Mouse (Mus musculus) erythroblast, embryonic 14.5 days (primary cell): ENCODE data around the gene Tbx2. TPM values are rescaled to one million over a fixed set of nuclear protein-coding genes. Genes with fewer than 3 reads are reported as not detected.
A peak's percentile ranks its signal among the peaks of the same experiment; 100 is the strongest.

Source experiments
- H3K27me3 ChIP-seq: 2 replicates; pipeline ENCODE4 v1.6.1; 2012; ENCODE audit warnings: inconsistent platforms; ENCODE audit not compliant: control insufficient read depth
- H3K36me3 ChIP-seq: 2 replicates; pipeline ENCODE4 v1.6.1; 2012; ENCODE audit warnings: mild to moderate bottlenecking, inconsistent platforms; ENCODE audit not compliant: control insufficient read depth
- H3K4me1 ChIP-seq: 2 replicates; pipeline ENCODE4 v1.6.1; 2012; ENCODE audit warnings: inconsistent platforms; ENCODE audit not compliant: control insufficient read depth
- H3K4me3 ChIP-seq: replicated peaks from 2 replicates; pipeline ENCODE3; 2012; ENCODE audit warnings: moderate library complexity, mild to moderate bottlenecking, inconsistent platforms
- H3K9me3 ChIP-seq: 2 replicates; pipeline ENCODE4 v1.6.1; 2012; ENCODE audit warnings: low read length, inconsistent platforms, mixed read lengths; ENCODE audit not compliant: control insufficient read depth
- GATA1 ChIP-seq: IDR thresholded peaks from 2 replicates; pipeline ENCODE4 v1.6.1; 2012; ENCODE audit warnings: low read length, inconsistent platforms, mixed read lengths
- TAL1 ChIP-seq: IDR thresholded peaks from 3 replicates; pipeline ENCODE4 v1.6.1; 2012; ENCODE audit warnings: low read length, inconsistent platforms, mixed read lengths
- polyA plus RNA-seq: library from polyadenylated mRNA; stranded (reverse); fragments of >175 nt; gene quantifications from 2 replicates; pipeline ENCODE4 v1.2.3, GENCODE M21; 2012

Tbx2 gene
- polyA plus RNA-seq, 1 experiment = 0.12 TPM

DNA sequence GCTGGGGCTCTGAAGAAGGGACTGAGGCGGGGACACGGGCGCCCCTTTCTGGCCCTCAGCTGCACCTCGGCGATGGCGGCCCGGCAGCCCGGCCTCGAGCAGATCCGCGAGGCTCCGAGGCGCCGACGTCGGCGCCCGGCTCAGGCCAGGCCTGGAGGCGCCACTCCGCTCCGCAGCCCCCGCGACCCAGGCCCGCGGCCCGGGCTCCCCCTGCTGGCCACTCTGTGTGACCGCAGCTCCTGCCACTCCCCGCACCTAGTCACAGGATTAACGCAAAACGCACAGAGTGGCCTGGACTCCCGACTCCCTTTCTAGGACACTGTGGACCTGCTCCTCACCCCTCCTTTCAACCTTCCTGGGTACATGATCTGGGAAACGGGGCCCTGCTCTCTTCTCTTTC, 9.6 kb downstream of the Tbx2 start:
- peaks cover 40% of the 10 kb centered on the region for H3K9me3 ChIP-seq
- H3K4me1 ChIP-seq = peaks cover 28% of the 10 kb centered on the region
- H3K36me3 ChIP-seq = no peaks in the 10 kb centered on the region
- no peak overlapping the region for H3K4me3 ChIP-seq
- TF ChIP-seq TAL1 (no peak), GATA1 (no peak)
- H3K27me3 ChIP-seq = peaks cover 100% of the 10 kb centered on the region

DNA sequence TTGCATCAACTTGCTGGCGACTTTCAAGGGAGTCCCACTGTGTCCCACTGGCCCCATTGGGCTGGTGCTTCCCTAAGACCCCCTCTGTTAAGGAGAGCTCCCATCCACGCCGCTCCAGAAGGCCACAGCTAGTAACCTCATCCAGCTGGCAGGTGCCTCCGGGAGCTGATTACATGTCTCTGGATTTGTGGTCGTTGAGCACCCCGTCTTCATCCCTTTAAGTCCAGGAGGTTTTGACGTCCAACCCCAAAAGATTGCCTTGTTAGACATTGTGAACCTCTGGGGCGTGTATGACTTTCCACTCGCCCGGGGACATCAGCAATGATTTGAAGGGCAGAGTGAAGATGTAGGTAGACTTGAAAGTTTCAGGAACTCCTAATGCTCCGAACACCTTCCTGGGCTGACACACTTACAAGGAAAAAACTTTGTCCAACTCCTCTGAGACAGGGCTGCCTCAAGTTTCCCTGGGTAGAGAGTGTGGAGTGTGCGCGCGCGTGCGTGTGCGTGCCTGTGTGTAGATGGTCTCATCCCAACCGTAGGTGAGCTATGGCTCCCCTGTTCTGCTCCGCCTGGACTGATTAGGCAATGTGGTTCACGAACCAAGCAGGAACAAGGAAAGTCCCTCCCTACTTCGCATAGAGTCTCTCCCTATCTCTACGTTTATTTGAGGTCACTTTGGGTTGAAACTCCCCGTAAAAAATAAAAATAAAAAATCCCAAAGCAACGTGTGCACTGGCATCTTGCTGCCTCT, 10.4 kb downstream of the Tbx2 start:
- Histone ChIP-seq H3K4me3 (no peak overlapping the region), H3K4me1 (peaks cover 28% of the 10 kb centered on the region), H3K36me3 (no peaks in the 10 kb centered on the region), H3K9me3 (peaks cover 33% of the 10 kb centered on the region), H3K27me3 (peaks cover 96% of the 10 kb centered on the region)
- TF ChIP-seq TAL1 (no peak), GATA1 (no peak)

DNA sequence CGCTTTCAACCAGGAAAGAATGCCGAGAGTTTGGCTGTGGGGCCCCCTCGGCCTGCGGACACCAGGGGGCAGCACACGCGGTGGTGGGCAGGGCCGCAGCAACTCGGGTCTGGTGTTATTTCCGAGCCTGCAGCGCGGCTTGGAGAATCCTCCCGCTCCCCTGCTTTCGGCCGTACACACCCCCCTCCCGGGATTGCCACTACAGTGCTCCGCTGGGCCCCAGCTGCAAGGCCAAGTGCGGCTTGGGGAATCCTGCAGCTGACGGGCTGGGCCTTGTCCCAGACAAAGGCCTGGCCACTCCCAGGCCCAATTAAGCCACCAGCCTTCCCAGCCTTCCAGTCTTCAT, 11.0 kb downstream of the Tbx2 start:
- Histone ChIP-seq H3K27me3 (peaks cover 94% of the 10 kb centered on the region), H3K4me3 (peak overlapping the region; percentile 23), H3K9me3 (peaks cover 27% of the 10 kb centered on the region), H3K36me3 (no peaks in the 10 kb centered on the region), H3K4me1 (peaks cover 28% of the 10 kb centered on the region)
- TF ChIP-seq GATA1 (no peak), TAL1 (no peak)

DNA sequence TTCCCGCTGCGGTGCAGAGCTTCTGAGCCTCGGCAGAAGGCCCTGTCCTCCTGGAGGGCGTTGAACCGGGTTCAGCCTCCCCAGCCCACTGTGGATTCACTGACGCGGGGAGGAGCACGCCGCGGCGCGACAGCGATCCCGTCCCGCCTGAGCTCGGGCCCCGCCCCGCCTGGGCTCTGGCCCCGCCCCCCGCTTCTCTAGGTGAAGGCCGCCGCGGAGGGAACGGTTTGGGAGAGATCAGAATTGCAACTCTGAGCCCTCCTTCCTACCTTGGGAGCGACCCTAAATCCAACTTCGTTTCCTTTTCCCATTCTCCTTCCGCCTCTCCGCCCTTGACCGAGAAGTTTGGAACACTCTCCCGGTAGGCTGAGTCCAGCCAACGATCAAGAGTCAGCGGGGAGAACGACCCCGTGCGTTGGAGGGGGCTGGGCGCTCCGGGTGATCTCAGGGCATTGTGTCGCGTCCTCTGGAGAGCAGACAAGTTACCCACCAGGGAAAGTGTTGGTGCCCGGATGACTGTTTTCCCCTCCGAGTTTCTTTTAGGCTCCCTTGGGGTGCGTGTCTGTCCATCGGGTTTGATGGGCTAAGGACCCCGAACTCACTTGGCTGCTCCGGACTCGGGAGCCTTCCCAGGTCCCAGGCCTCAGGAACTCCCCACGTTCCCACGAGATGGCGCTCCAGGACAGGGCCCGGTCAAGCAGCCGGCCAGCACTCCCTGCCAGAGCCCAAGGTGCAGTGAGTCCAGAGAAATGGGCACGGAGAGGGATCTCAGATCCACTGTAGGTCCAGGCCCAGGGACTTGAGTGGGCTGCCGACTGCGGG, 12.0 kb downstream of the Tbx2 start:
- Histone ChIP-seq H3K9me3 (peaks cover 27% of the 10 kb centered on the region; the same call in 1 of the 2 replicates), H3K4me3 (peak overlapping the region; percentile 54), H3K4me1 (peaks cover 33% of the 10 kb centered on the region), H3K36me3 (no peaks in the 10 kb centered on the region), H3K27me3 (peaks cover 93% of the 10 kb centered on the region)
- TF ChIP-seq GATA1 = no peak
- TF ChIP-seq TAL1 = no peak

DNA sequence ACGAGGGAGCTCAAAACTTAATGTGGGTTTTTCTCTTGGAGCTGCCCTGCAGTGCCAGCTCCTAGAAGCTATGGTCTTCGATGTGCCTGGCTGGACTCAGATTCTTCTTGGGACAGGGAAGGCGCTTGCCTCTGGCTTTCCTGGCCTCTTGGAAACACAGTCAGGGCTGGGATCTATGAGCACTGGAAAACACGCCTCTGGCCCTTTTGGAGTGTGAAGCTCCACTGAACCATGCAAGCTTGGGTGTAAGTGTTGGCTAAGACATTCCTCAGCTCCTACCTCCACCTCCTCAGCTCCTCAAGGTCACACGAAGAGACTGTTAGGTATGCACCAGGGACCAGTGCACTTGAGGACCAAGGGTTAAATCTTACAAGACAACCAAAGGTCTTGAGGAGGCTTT, 12.6 kb downstream of the Tbx2 start:
- Histone ChIP-seq H3K4me3 (no peak overlapping the region), H3K4me1 (peaks cover 33% of the 10 kb centered on the region), H3K27me3 (peaks cover 90% of the 10 kb centered on the region), H3K36me3 (no peaks in the 10 kb centered on the region), H3K9me3 (peaks cover 22% of the 10 kb centered on the region; the same call in 1 of the 2 replicates)
- TF ChIP-seq TAL1 (no peak), GATA1 (no peak)

DNA sequence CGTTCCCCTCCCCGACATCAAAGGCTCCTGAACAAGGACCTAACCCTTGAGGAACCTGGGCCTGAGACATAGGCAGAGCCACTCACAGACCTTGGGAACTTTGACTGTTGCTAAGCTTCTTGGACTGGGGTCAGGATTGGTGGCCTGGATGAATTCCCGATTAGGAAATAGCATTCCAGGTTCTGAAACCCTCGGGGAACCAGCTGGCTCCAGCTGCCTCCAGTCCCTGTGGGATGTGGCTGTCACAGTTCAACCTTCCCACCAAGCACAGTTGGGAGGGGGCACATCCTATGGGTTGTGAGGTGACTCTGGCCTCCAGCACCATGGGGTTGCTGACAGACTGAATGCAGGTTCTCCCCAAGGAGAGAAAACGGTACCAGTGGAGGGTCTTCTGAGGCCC, 13.6 kb downstream of the Tbx2 start:
- no peak for TF ChIP-seq GATA1
- no peak for TF ChIP-seq TAL1
- peaks cover 13% of the 10 kb centered on the region; the same call in 1 of the 2 replicates for H3K9me3 ChIP-seq
- H3K4me3 ChIP-seq = no peak overlapping the region
- peaks cover 88% of the 10 kb centered on the region for H3K27me3 ChIP-seq
- H3K4me1 ChIP-seq = peaks cover 33% of the 10 kb centered on the region
- H3K36me3 ChIP-seq = no peaks in the 10 kb centered on the region

DNA sequence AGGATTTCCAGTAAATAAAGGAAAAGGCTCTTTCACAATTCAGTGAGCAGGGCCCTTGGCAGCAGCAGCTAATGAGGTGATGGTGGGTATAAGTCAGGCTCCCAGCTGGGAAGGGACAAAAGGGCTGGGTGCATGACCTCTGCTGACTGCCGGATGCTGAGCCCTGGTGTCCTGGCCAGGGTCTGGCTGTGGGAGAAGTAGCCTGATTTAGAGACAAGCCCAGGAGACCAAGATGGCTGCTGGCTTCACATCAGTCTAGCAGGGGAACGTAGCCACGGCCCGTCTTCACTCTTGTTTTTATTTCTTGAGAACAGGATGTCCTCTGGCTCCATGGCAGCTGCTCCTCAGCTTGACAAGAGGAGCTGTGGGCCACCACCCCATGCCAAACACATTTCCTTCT, 14.2 kb downstream of the Tbx2 start:
- peaks cover 9% of the 10 kb centered on the region; the same call in 1 of the 2 replicates for H3K9me3 ChIP-seq
- H3K27me3 ChIP-seq = peaks cover 85% of the 10 kb centered on the region
- TF ChIP-seq GATA1 (no peak), TAL1 (no peak)
- peaks cover 33% of the 10 kb centered on the region for H3K4me1 ChIP-seq
- H3K36me3 ChIP-seq = no peaks in the 10 kb centered on the region
- no peak overlapping the region for H3K4me3 ChIP-seq

DNA sequence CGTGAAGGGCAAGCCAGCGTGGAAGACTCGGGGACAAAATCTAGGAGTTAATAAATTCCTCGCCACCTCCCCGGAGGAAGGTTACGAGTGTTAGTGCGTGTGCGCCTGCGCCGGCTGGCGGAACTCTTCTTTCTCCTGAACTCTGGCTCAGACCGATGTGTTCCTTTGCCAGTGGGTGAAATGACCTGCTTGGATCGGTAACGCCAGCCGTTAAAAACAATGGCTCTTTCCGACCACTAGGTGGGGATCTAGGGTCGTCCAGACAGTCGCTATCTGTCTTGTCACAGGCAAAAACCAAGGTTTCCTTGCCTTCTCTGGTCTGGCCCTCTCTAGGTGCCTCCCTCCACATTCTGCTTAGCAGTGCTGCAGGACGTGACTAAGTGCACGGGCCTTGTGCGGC, 16.7 kb downstream of the Tbx2 start:
- peaks cover 13% of the 10 kb centered on the region for H3K4me1 ChIP-seq
- TF ChIP-seq TAL1 (no peak), GATA1 (no peak)
- H3K27me3 ChIP-seq = peaks cover 59% of the 10 kb centered on the region
- H3K9me3 ChIP-seq = no peaks in the 10 kb centered on the region; the same call in 1 of the 2 replicates
- no peak overlapping the region for H3K4me3 ChIP-seq
- H3K36me3 ChIP-seq = no peaks in the 10 kb centered on the region

DNA sequence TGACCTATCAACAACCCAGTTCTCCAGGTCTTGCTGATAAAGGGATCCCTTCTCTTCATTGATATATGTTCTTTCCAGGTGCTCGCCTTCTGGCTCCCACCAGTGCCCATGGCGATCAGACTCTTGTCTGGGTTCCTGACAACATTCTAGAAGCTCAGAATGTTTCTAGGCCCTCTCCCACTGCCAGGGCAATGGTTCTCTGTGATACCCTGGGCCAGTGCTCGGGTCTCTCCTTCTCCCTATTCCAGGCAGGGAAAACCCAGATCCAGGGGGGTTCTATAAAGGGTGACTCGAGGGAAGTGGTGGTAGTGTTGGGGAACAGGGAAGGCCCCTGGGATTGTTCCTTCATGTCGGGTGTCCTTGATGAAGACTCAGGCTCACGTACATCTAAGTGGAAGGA, 17.9 kb downstream of the Tbx2 start, which contains the start of gene Gm11444:
Gene Gm11444, minus strand, starts transcription at position 101 of the 400 bp plus-strand sequence.
- H3K4me3 ChIP-seq = no peak within 1 kb of the TSS

More for the DNA sequence above, 17.9 kb downstream of the Tbx2 start, which contains the start of gene Gm11444:
- TF ChIP-seq TAL1 (no peak), GATA1 (no peak)
- Histone ChIP-seq H3K4me1 (peaks cover 6% of the 10 kb centered on the region), H3K36me3 (no peaks in the 10 kb centered on the region), H3K27me3 (peaks cover 47% of the 10 kb centered on the region), H3K9me3 (no peaks in the 10 kb centered on the region)
